Mouse (Mus musculus) embryonic stem cell, embryonic (primary cell): ENCODE data around the gene M1ap.

Source experiments
- CTCF ChIA-PET, 4 experiments: fragments of 300-600 bp in 2 of 4; fragments of 350-600 bp in 2 of 4; sonication (Branson Sonifier 250); formaldehyde crosslinking; loops; one replicate each; lab custom pipeline; 2022; ENCODE audit warnings: inconsistent platforms in 2 of 4; lab: Charles Lee
- POLR2A ChIA-PET, 4 experiments: fragments of 300-600 bp in 2 of 4; fragments of 350-600 bp in 2 of 4; sonication (Branson Sonifier 250); formaldehyde crosslinking; loops; one replicate each; lab custom pipeline; 2022; ENCODE audit warnings: antibody characterized with exemption in 4 of 4, inconsistent platforms in 1 of 4; lab: Charles Lee

The M1ap gene

DNA sequence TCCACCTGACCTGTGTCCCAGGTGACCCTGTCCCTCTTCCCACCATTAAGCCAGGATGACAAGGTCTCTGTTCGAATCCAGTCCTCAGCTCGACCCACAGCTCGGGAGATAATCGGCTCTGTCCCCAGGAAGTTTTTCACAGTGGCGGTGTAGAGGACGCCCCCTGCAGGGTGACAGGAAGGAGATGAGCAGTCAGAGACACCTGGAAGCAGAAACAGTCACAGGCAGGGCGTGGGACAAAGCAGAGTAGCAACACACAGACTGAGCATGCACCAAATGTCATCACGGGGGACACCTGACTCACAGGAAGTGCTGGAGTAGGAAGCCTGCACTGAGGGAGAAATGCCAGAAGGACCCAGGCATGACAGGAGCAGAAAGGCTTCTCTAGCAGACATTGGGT, 27.2 kb upstream of the M1ap start:
- ChIA-PET CTCF (interaction anchor here (0.6 to 4.8 kb wide), 9 partner anchors 11 to 245 kb away, joined by 3 to 33 read pairs (median 3); partner anchors contain the start of genes M1ap (in 1 of the 4) and Sema4f (in 1 of the 4)), POLR2A (interaction anchor here in 1 of 4 experiments (1.4 to 1.6 kb wide), 2 partner anchors 15 to 114 kb away, joined by 3 to 4 read pairs; partner anchors contain the start of gene Dok1)

DNA sequence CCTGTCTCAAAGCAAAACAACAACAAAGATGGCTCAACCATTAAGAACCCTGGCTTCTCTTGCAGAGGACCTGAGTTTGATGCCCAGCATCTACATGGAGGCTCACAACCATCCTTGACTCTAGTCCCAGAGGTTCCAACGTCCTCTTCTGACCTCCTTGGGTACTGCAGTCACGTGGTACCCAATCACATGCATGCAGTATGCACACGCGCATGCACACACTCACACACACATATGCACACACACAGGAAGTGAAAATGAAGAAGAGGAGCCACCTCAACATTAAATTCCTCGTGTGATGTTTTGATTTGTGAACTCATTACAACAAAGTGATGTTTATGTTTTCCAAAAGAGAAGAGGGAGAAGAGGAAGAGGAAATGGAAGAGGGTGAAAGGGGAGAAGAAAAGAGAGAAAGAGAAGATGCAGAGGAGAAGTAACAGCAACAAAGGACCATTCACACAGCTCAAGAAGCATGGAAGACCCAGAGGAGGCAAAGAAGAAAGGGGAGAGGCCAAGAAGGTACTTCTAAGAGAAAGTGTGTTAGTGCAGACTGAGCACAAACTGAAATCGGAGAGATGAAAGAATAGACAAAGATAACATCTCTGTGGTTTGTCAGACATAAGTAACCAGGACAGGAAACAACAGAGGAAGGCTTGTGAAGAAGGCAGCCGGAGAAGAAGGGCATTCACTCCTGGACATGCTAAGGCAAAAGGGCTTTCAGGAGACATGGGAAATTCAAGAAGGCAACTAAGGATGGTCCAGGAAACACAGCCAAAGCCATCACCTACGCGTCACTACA, 25.1 kb upstream of the M1ap start:
- POLR2A ChIA-PET = no interaction called here
- CTCF ChIA-PET = interaction anchor here in 1 of 4 experiments (0.6 kb wide), 1 partner anchor 768 kb away, joined by 3 read pairs; no protein-coding TSS in a partner anchor

DNA sequence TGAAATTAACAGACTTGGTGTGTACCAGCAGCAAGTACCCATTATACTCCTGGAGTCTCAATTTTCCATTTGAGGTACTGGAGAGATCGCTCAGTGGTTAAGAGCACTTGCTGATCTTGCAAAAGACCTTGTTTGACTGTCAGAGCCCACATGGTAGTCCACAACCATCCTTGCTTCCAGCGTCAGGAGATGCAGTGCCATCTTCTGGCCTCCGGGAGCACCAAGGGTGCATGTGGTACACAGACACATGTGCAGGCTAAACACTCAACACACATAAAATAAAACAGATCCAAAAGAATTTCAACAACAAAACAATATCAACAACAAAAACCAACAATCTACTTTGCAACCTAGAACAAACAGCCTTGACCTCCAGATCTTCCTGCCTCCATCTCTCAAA, 21.7 kb upstream of the M1ap start:
- CTCF ChIA-PET = no interaction called here
- POLR2A ChIA-PET = no interaction called here

DNA sequence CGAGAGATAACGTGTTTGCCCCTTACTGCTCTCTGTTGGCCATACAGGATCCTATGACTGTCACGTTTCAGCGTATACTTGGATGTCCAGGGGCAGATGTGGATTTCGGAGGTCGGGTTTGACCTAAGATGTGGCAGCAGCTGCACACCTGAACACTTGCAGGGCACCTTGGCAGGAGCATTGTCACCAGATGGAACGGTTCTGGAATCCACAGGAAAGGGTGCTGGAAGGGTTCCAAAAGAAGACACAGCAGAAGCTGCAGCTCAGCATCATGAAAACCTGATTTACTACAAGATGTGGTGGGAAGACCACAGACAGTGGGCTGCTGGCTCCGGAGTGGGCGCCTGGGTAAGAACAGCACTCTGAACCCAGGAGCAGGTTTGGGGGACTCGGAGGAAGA, 20.6 kb upstream of the M1ap start:
- ChIA-PET POLR2A (interaction anchor here in 2 of 4 experiments (0.9 to 2.5 kb wide), 2 partner anchors 12 to 13 kb away, joined by 3 to 6 read pairs; no protein-coding TSS in a partner anchor), CTCF (interaction anchor here in 3 of 4 experiments (0.5 to 3.5 kb wide), 4 partner anchors 8 to 316 kb away, joined by 3 to 21 read pairs (median 11); no protein-coding TSS in a partner anchor)

DNA sequence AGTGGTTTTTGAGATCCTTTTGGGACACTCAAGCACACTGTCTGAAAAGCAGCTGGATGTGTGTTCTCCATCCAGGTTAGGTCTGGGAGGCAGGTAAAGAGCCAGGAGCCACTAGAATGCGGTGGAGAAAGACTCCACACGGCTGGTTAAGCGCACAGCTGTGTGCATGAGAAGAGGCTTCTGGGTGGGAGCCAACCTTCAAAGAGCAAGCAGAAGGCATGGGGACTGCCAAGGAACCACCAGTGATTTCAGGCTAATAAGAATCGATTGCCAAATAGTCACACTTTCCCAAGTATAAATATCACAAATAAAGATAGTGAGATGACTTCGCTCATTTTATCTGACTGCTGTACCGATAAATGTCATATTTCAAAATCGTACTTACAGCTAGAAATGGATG, 20.2 kb upstream of the M1ap start:
- ChIA-PET POLR2A (interaction anchor here in 3 of 4 experiments (0.6 to 2.5 kb wide), 3 partner anchors 12 to 73 kb away, joined by 3 to 6 read pairs (median 4); no protein-coding TSS in a partner anchor), CTCF (interaction anchor here (0.5 to 3.5 kb wide), 6 partner anchors 8 to 317 kb away, joined by 3 to 21 read pairs (median 10); no protein-coding TSS in a partner anchor)

DNA sequence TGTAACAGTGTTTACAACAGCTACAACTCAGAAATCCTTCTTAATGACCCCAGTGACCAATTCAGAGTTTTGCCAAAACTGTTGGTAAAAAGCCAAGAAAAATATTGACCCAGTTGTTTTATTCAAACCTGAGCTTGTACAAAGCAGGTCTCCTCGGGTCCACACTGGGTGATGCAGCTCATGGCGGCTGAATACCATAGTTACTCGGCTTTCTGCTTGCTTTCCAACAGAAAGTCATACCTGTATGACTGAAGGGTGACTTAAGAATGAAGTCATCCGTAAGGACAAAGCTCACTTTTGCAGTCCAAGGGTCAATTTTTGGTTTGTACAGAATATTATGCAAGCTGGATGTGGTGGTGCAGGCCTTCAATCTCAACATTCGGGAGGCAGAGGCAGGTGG, 19.1 kb upstream of the M1ap start:
- ChIA-PET POLR2A (interaction anchor here in 2 of 4 experiments (0.6 to 2.5 kb wide), 5 partner anchors 11 to 38 kb away, joined by 3 to 6 read pairs (median 4); partner anchors contain the start of gene M1ap (in 1 of the 2)), CTCF (interaction anchor here (0.7 to 3.5 kb wide), 7 partner anchors 10 to 331 kb away, joined by 3 to 21 read pairs (median 6); no protein-coding TSS in a partner anchor)

DNA sequence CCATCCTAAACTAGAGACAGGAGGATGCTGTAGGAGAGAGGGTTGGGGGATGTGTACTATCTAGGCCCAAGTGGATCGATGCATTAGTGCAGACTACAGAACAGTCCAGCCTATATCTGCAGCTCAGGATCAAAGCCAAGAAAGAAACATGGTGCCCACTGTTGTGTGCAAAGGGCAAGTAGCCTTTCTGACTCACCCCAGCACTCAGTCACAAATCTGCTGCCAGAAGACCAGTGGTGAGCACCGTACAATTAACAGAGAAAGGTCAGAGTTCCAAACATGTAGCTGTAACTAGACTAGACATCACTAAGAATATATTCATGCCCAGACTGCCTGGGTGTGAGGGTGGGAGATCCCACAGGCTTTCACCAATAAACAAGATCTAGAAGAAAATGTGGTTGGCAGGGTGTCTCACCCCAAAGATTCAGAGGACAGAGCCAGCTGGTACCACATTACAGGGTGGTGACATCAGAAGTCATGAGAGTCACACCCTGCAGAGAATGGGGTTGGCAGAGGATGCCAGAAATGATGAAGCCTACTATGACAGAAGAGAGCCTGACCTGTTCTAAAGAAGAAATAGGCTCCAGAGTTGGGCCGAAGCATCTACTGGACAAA, 12.0 kb upstream of the M1ap start:
- CTCF ChIA-PET = interaction anchor here in 1 of 4 experiments (2.3 kb wide), 1 partner anchor 17 kb away, joined by 13 read pairs; no protein-coding TSS in a partner anchor

DNA sequence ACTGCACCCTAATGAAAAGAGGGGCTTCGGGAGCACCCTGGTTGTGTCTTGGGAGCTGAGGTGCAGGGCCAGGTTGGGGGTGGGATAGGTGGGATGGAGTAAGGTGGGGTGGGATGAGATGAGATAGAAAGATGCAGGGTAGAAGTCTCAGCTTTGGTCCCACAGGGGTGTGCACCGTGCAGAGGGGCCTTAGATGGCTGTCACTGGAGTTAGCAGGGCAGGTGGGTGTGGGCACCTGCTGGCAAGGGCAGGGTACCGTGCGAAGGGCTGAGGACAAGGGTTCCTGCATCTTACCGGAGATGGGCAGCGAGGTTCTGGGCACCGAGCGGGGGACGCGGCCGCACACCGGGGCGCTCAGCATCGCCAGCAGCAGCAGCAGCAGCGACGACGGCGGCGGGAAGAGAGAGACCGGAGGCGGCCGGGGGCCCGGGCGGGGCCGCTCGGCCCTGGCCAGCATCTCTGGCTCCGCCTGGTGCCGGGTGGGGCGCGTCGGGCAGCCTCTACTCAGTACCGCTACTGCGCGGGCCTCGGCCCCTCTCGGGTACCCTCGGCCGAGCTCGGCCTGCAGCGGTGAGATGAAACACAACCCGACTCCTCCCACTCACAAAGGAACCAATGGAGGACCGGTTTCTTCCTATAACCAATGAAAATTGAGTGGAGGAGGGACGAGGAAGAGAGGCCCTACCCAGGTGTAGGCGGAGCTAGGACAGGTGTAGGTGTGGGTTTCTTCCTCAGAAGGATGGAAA, 7.4 kb upstream of the M1ap start, which contains the start of gene Sema4f:
Gene Sema4f, minus strand, starts transcription at position 603 of the 746 bp plus-strand sequence.
- ChIA-PET CTCF (interaction anchor here in 3 of 4 experiments (0.7 to 2.0 kb wide), 11 partner anchors 20 to 326 kb away, joined by 3 to 11 read pairs (median 4); no protein-coding TSS in a partner anchor), POLR2A (interaction anchor here in 3 of 4 experiments (0.6 to 1.8 kb wide), 13 partner anchors 9 to 386 kb away, joined by 3 to 6 read pairs (median 3); partner anchors contain the start of genes Dok1 (in 1 of the 3), Lbx2 (in 1 of the 3), Loxl3 (in 1 of the 3) and Mob1a (in 1 of the 3))

More for the DNA sequence above, 12.0 kb upstream of the M1ap start:
- POLR2A ChIA-PET = interaction anchor here in 1 of 4 experiments (0.6 to 1.5 kb wide), 2 partner anchors 15 to 236 kb away, joined by 3 to 4 read pairs; no protein-coding TSS in a partner anchor

DNA sequence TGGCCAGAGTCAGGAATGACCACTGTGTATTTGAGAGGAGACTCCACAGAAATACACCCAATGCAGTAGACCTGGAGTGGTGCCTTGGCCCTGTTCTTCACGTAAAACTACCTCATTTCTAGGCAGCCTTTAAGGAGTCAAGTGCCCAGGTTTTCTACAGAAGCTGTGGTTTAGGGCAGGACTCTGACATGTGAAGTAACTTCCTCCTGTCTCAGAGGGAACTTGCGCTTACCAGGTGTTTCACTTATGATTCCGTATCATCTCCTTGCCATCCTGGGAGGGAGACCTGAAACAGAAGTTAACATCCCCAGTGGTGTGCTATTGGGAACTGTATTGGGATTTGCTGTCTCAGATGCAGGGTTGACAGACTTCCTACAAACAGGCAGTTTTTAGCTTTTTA, 5.9 kb upstream of the M1ap start:
- POLR2A ChIA-PET = interaction anchor here in 2 of 4 experiments (0.9 to 1.3 kb wide), 3 partner anchors 10 to 385 kb away, joined by 3 read pairs; partner anchors contain the start of genes Mob1a (in 1 of the 2) and Mthfd2 (in 1 of the 2)
- CTCF ChIA-PET = interaction anchor here in 1 of 4 experiments (0.8 kb wide), 1 partner anchor 23 kb away, joined by 3 read pairs; no protein-coding TSS in a partner anchor

DNA sequence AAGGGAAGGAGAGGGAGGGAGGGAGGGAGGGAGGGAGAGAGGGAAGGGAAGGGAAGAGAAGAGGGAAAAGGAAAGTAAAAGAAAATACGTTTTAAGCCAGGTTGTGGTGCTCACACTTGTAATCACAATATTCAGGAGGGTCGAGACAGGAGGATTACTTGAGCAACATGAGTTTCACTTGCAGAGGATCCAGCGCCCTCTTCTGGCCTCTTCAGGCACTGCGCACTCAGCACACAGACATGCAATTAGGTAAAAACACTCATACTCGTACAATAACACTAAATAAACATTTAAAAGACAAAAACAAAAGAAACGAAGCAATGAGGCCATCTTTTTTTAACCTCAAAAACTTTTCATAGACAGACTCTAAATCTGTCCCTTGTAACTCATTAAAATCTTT, 952 bp upstream of the M1ap start:
- POLR2A ChIA-PET = interaction anchor here in 2 of 4 experiments (0.7 to 1.7 kb wide), 4 partner anchors 8 to 90 kb away, joined by 3 to 7 read pairs (median 3); no protein-coding TSS in a partner anchor
- CTCF ChIA-PET = interaction anchor here in 3 of 4 experiments (0.6 to 1.9 kb wide), 6 partner anchors 11 to 331 kb away, joined by 4 to 9 read pairs (median 4); no protein-coding TSS in a partner anchor

DNA sequence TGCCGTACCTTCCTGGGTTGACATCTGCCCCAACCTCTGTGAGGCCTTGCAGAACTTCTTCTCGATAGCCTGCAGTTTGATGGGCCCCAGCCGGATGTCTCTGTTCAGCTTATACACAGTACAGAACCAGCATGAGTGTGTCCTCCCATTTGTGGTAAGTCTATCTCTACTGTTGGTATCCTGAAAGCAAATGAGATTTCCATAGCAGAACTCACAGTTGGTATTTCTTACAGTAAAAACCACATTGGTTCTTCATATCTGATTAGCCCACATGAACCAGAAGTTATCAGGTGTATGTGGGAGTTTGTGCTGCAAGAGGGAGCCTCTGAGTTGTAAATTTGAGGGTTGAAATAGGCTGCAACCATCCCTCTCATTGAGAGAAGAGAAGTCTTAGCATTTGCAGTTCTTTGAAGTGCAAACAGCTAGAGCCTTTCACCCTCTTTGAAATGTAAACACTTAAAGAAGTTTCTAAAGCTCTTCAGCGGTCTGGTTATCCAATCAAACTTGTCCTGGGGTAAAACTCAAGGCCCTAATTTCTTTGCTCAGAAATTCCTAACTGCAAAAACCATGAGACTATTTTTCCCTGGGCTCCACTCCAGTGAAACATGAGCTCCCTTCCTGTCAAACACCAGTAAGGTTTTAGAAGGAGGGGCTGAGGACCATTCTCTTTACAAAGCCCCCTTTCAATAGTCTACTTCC, 10.0 kb downstream of the M1ap start:
- ChIA-PET CTCF (interaction anchor here (0.6 to 1.9 kb wide), 6 partner anchors 10 to 362 kb away, joined by 3 to 9 read pairs (median 4); partner anchors contain the start of gene M1ap (in 2 of the 4)), POLR2A (interaction anchor here in 3 of 4 experiments (0.6 to 1.3 kb wide), 10 partner anchors 9 to 182 kb away, joined by 3 to 11 read pairs (median 3); partner anchors contain the start of genes Hk2 (in 1 of the 3) and M1ap (in 1 of the 3))

DNA sequence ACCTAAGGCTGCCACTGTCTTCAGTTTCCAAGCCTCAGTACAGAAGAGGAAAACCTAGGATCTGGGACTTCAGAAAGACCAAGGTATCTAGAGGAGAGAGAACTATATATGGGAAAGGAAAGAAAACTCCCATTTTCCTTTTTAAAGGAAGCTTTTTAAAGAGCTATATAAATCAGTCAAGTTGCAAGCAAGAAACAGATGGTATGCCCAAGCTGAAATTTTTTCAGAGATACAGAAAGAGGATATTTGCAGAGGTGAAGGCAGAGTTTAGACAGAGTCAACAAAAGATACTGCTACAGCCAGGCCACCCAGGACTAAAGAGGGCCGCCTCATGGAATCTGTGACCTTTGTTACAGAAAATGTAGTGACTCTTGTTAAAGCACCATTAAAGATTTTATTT, 15.0 kb downstream of the M1ap start:
- POLR2A ChIA-PET = no interaction called here
- CTCF ChIA-PET = interaction anchor here in 1 of 4 experiments (0.6 kb wide), 1 partner anchor 330 kb away, joined by 3 read pairs; no protein-coding TSS in a partner anchor

DNA sequence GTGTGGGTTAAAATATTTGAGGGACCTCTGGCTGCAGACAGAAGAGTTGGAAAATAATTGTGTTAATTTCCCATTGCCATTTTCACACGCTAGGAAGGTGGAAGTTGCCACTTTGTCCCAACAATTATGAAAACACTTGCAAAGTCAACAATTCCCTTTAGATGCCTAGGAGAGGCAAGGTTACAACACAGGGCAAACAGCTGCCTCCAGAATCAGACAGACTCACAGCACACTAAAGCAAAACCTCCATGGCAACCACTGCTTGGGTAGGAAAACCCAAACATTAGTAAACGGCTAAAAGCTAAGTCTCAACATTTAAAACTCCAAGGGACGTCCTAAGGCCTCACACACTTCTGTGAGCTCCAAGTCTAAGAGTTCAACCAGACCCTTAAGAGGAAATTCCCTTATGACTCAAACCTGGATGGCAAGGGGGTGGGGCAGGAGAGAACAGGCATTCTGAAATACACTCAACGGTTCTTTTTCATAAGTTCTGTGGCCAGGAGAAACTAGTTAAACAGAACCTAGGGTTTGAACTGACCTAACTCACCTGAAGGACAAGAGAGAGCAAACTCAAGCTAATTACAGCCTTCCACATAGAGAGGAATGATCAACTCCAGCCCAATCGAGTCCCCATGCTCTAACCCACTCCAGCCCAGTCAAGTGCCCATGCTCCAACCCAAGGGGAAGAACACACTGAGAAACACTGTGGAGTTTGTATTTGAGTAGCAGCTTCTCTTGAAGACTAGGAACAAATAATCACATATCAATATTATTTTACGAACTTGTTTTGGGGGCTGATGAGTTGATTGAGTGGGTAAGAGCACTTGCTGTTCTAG, 22.8 kb downstream of the M1ap start:
- POLR2A ChIA-PET = interaction anchor here in 1 of 4 experiments (0.6 to 1.2 kb wide), 3 partner anchors 52 to 413 kb away, joined by 3 to 6 read pairs (median 3); no protein-coding TSS in a partner anchor
- CTCF ChIA-PET = interaction anchor here in 1 of 4 experiments (7.1 kb wide), 1 partner anchor 52 kb away, joined by 33 read pairs; no protein-coding TSS in a partner anchor

DNA sequence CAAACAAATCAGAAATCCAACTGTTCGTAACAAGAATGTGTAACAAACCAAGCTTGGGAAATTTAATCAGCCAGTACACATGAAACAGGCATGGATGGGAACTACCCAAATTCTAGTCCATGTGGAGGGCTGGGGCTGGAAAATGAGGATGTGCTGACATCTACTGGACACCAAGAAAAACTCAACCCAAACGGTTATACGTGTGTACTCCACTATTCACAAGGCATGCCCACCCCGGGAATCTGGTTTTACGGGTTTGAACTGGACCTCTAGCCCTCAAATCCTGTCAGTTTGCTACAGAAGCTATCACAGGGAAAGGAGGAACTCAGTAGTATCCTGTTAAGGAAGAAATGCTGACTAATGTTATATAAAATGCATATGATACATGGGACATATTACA, 24.3 kb downstream of the M1ap start:
- ChIA-PET POLR2A (interaction anchor here in 3 of 4 experiments (0.6 to 1.6 kb wide), 6 partner anchors 12 to 355 kb away, joined by 3 read pairs; partner anchors contain the start of genes M1ap (in 2 of the 3), Mob1a (in 1 of the 3) and Mthfd2 (in 1 of the 3)), CTCF (interaction anchor here (0.6 to 7.1 kb wide), 10 partner anchors 25 to 128 kb away, joined by 3 to 33 read pairs (median 4); partner anchors contain the start of gene M1ap (in 2 of the 4))

DNA sequence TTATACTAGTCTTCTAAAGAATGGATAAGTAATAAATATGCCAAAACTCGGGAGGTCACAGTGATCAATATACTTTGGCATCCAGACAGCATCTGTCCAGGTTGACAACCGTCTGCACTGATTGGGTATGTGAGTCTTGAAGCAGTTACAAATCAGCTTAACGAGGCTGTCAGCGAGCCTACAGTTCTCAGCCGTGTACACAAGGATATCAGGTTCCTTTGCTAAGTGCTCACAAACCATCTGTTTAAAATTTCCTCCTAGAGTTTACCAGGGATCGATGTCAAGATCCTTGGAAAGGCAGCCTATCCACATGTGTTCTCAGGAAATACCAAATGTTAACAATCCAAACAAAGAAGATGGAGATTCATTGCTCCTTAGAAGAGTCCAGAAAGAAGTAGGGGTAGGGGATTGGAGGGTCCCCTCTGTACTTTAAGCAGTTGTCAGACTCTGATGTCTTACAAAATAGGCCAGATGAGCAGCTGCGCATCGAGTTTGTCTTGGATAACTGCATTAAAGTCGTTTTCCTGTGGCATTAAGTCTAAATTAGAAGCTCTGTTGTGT, 40.8 kb downstream of the M1ap start:
- POLR2A ChIA-PET = interaction anchor here in 2 of 4 experiments (0.6 to 0.7 kb wide), 2 partner anchors 111 to 233 kb away, joined by 3 read pairs; no protein-coding TSS in a partner anchor
- CTCF ChIA-PET = interaction anchor here in 2 of 4 experiments (0.6 to 0.8 kb wide), 2 partner anchors 9 to 1001 kb away, joined by 3 to 4 read pairs; no protein-coding TSS in a partner anchor
